Mouse (Mus musculus) midbrain, embryonic 11.5 days (tissue): ENCODE measurements around the gene Ttc32. TPM values are rescaled to one million over a fixed set of nuclear protein-coding genes. Genes with fewer than 3 reads are reported as not detected.

Experiments
- ATAC-seq: fragments of 200-750 bp; cut with Nextera tagmentation; 2 replicates; pipeline ENCODE4 v1.8.0; 2017; ENCODE audit warnings: moderate TSS enrichment, moderate library complexity; ENCODE audit not compliant: low FRiP score
- DNase-seq: peaks from one replicate; pipeline ENCODE4 v3.0.0; 2015; ENCODE audit warnings: low spot score; ENCODE audit errors: missing footprints
- H3K27ac ChIP-seq: fragments of 300-500 bp; sonication (generic); 2 replicates; pipeline ENCODE4 v1.5.1; 2014; ENCODE audit warnings: low read depth, low read length
- H3K27me3 ChIP-seq: fragments of 300-500 bp; sonication (generic); 2 replicates; pipeline ENCODE4 v1.6.1; 2014; ENCODE audit warnings: mild to moderate bottlenecking, low read length, moderate library complexity, mixed read lengths; ENCODE audit not compliant: control insufficient read depth, insufficient read depth
- H3K36me3 ChIP-seq: fragments of 300-500 bp; sonication (generic); 2 replicates; pipeline ENCODE4 v1.6.1; 2014; ENCODE audit warnings: mild to moderate bottlenecking, low read length, moderate library complexity, mixed read lengths; ENCODE audit not compliant: control insufficient read depth, insufficient read depth
- H3K4me1 ChIP-seq: fragments of 300-500 bp; sonication (generic); 2 replicates; pipeline ENCODE4 v1.6.1; 2014; ENCODE audit warnings: low read length; ENCODE audit not compliant: control insufficient read depth, insufficient read depth
- H3K4me2 ChIP-seq: fragments of 300-500 bp; sonication (generic); 2 replicates; pipeline ENCODE4 v1.6.1; 2014; ENCODE audit warnings: mild to moderate bottlenecking, moderate library complexity
- H3K4me3 ChIP-seq: fragments of 300-500 bp; sonication (generic); 2 replicates; pipeline ENCODE4 v1.5.1; 2014; ENCODE audit warnings: low read depth, low read length
- H3K9ac ChIP-seq: fragments of 300-500 bp; sonication (generic); 2 replicates; pipeline ENCODE4 v1.6.1; 2014; ENCODE audit warnings: low read length
- H3K9me3 ChIP-seq: fragments of 300-500 bp; sonication (generic); 2 replicates; pipeline ENCODE4 v1.6.1; 2016; ENCODE audit warnings: low read length; ENCODE audit not compliant: control insufficient read depth
- WGBS: fragments of 180-500 bp; shearing (Covaris S2); extraction: QIAGEN DNeasy Blood & Tissue Kit; methylation state at CpG from one replicate; pipeline ENCODE4 v1.1.7; 2014; 5-methylcytosine and 5-hydroxymethylcytosine counted together
- polyA plus RNA-seq: library from polyadenylated mRNA; unstranded; fragments of >200 nt; fragmentation: Nextera tagmentation; extraction: Ambion mirVana; gene quantifications from 2 replicates; pipeline ENCODE4 v1.2.1, GENCODE M21; 2014

Ttc32 gene
- polyA plus RNA-seq, 1 experiment from 2014 or later = 24.0 TPM

- no peaks in the 10 kb centered on the region for H3K36me3 ChIP-seq
- ATAC-seq (no peak), DNase-seq (no peak)
- no peaks in the 10 kb centered on the region for H3K27me3 ChIP-seq
- no peak overlapping the region for H3K9ac ChIP-seq
- H3K9me3 ChIP-seq = no peaks in the 10 kb centered on the region
- H3K4me2 ChIP-seq = no peak overlapping the region
- H3K27ac ChIP-seq = no peak overlapping the region
- no peak overlapping the region for H3K4me3 ChIP-seq
- H3K4me1 ChIP-seq = no peaks in the 10 kb centered on the region
- 88% methylated on average over 7 of the region's 7 CpGs for WGBS
Observed at GRCm38 (mm10) chr12:9090226-9090625, 60.4 kb downstream of the Ttc32 start.

Other genes with a start within 250 kb of the Ttc32 start
- 171 and 173 TPM in 2 replicates for gene Laptm4a, start 108.3 kb upstream of the Ttc32 start, polyA plus RNA-seq
- 1.3 and 1.4 TPM in 2 replicates for gene Matn3, start 82.1 kb upstream of the Ttc32 start, polyA plus RNA-seq
- gene Wdr35, start 56.1 kb upstream of the Ttc32 start, polyA plus RNA-seq = 23.3 and 25.7 TPM in 2 replicates